Mouse (Mus musculus): ENCODE results near the gene Akr1c14. TPM values are rescaled to one million over a fixed set of nuclear protein-coding genes. Genes with fewer than 3 reads are reported as not detected.

Akr1c14 gene
- total and polyA plus RNA-seq, 3 experiments = not detected

GRCm38 (mm10) chr13:4055450-4055849 is 6.6 kb downstream of the Akr1c14 start:
- dilution Hi-C loops (cut with MboI; ENCODE audit: extremely low pct_ligation_motif_present, extremely low pct_unique_long_range_greater_than_20kb, low sequenced_read_pairs) (no loop called here), in situ Hi-C loops (cut with MboI; ENCODE audit: low pct_ligation_motif_present, low pct_unique_long_range_greater_than_20kb, low sequenced_read_pairs) (no loop called here)
- Histone ChIP-seq H3K9me3 (replicated peaks; ENCODE audit: low read length) (no peaks in the 10 kb centered on the region), H3K4me1 (ENCODE audit: control insufficient read depth in 1 of 2, insufficient read depth in 2 of 2) (no peaks in the 10 kb centered on the region), H3K9ac (ENCODE audit: insufficient read depth, low read depth) (no peak overlapping the region), H3K4me2 (ENCODE audit: insufficient read depth, low read depth, poor library complexity, severe bottlenecking) (no peak overlapping the region), H3K27me3 (replicated peaks) (no peaks in the 10 kb centered on the region), H3K79me2 (replicated peaks; ENCODE audit: control insufficient read depth, extremely low read depth, insufficient read depth, poor library complexity, severe bottlenecking) (no peaks in the 10 kb centered on the region), H3K4me3 (replicated peaks in 1 of 3; ENCODE audit: low read depth in 2 of 3, low read length in 2 of 3, poor library complexity in 1 of 3) (no peak overlapping the region), H3K27ac (ENCODE audit: insufficient read depth, low read depth) (no peak overlapping the region), H3K36me3 (replicated peaks in 1 of 2; ENCODE audit: control insufficient read depth in 1 of 2, insufficient read depth in 1 of 2, low read length in 1 of 2) (no peaks in the 10 kb centered on the region)
- DNase-seq (ENCODE audit: extremely low read depth) = no peak
- no peak for TF ChIP-seq MAZ (IDR thresholded peaks at IDR 0.05; ENCODE audit: low read depth, low read length)
- no peak for TF ChIP-seq SMC3 (IDR thresholded peaks at IDR 0.05; ENCODE audit: low read depth, low read length)
- no peak for TF ChIP-seq MEF2A (IDR thresholded peaks at IDR 0.05; ENCODE audit: borderline replicate concordance, low read depth, low read length)
- no peak for TF ChIP-seq NELFE (IDR thresholded peaks at IDR 0.05; ENCODE audit: low read depth, low read length)
- TF ChIP-seq ETS1 (conservative IDR thresholded peaks at IDR 0.05; ENCODE audit: low read depth, low read length) = no peak
- TF ChIP-seq E2F4 (IDR thresholded peaks at IDR 0.05; ENCODE audit: insufficient replicate concordance, low read depth, low read length) = no peak
- no peak for TF ChIP-seq TBP (conservative IDR thresholded peaks at IDR 0.05; ENCODE audit: low read depth, low read length)
- no peak for TF ChIP-seq UBTF (IDR thresholded peaks at IDR 0.05; ENCODE audit: low read depth, low read length)
- TF ChIP-seq USF2 (conservative IDR thresholded peaks at IDR 0.05; ENCODE audit: low read depth, low read length) = no peak
- no peak for TF ChIP-seq MAFK (IDR thresholded peaks at IDR 0.05; ENCODE audit: insufficient replicate concordance, low read length)
- no peak for TF ChIP-seq HCFC1 (IDR thresholded peaks at IDR 0.05; ENCODE audit: low read depth, low read length)
- TF ChIP-seq USF1 (IDR thresholded peaks at IDR 0.05; ENCODE audit: low read depth, low read length) = no peak
- TF ChIP-seq BHLHE40 (IDR thresholded peaks at IDR 0.05; ENCODE audit: low read depth, low read length) = no peak
- no peak for TF ChIP-seq KAT2A (IDR thresholded peaks at IDR 0.05; ENCODE audit: insufficient replicate concordance, low read length)

DNA sequence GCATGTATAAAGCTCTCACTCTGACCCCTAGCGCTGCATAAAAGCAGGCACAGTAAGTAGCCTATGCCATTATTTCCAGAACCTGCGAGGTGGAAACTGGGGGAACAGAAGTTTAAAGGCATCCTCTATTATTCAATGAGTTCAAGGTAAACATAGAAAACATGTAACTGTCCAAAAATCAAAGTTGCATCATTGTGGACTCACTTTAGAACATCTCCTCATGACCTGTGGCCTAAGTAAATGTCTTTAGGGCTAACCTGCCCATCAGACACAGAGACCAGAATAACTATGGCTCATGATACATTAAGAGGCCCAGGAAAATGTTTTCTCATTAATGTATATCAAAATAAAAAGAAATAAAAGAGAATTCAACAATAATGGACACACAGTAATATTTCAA is 7.4 kb downstream of the Akr1c14 start:
- Histone ChIP-seq H3K4me3 (replicated peaks in 1 of 3; ENCODE audit: low read depth in 2 of 3, low read length in 2 of 3, poor library complexity in 1 of 3) (no peak overlapping the region), H3K27ac (ENCODE audit: insufficient read depth, low read depth) (no peak overlapping the region), H3K27me3 (replicated peaks) (no peaks in the 10 kb centered on the region), H3K4me2 (ENCODE audit: insufficient read depth, low read depth, poor library complexity, severe bottlenecking) (no peak overlapping the region), H3K4me1 (ENCODE audit: control insufficient read depth in 1 of 2, insufficient read depth in 2 of 2) (no peaks in the 10 kb centered on the region), H3K79me2 (replicated peaks; ENCODE audit: control insufficient read depth, extremely low read depth, insufficient read depth, poor library complexity, severe bottlenecking) (no peaks in the 10 kb centered on the region), H3K36me3 (replicated peaks in 1 of 2; ENCODE audit: control insufficient read depth in 1 of 2, insufficient read depth in 1 of 2, low read length in 1 of 2) (no peaks in the 10 kb centered on the region), H3K9ac (ENCODE audit: insufficient read depth, low read depth) (no peak overlapping the region), H3K9me3 (replicated peaks; ENCODE audit: low read length) (no peaks in the 10 kb centered on the region)
- dilution Hi-C loops (cut with MboI; ENCODE audit: extremely low pct_ligation_motif_present, extremely low pct_unique_long_range_greater_than_20kb, low sequenced_read_pairs) = no loop called here
- TF ChIP-seq CHD2 (IDR thresholded peaks at IDR 0.05; ENCODE audit: low read length) = no peak
- no peak for TF ChIP-seq E2F4 (IDR thresholded peaks at IDR 0.05; ENCODE audit: insufficient replicate concordance, low read depth, low read length)
- TF ChIP-seq ELF1 (IDR thresholded peaks at IDR 0.05; ENCODE audit: low read depth, low read length) = no peak
- TF ChIP-seq RCOR1 (conservative IDR thresholded peaks at IDR 0.05; ENCODE audit: low read depth, low read length) = no peak
- TF ChIP-seq HCFC1 (IDR thresholded peaks at IDR 0.05; ENCODE audit: low read depth, low read length) = no peak
- no peak for TF ChIP-seq ZKSCAN1 (IDR thresholded peaks at IDR 0.05; ENCODE audit: borderline replicate concordance, low read depth, low read length)
- no peak for TF ChIP-seq MEF2A (IDR thresholded peaks at IDR 0.05; ENCODE audit: borderline replicate concordance, low read depth, low read length)
- no peak for TF ChIP-seq RAD21 (IDR thresholded peaks at IDR 0.05; ENCODE audit: low read depth, low read length)
- no peak for TF ChIP-seq TBP (conservative IDR thresholded peaks at IDR 0.05; ENCODE audit: low read depth, low read length)
- no peak for TF ChIP-seq POLR2AphosphoS2 (IDR thresholded peaks at IDR 0.05; ENCODE audit: low read depth, low read length)
- no peak for TF ChIP-seq USF1 (IDR thresholded peaks at IDR 0.05; ENCODE audit: low read depth, low read length)
- TF ChIP-seq MAFK (IDR thresholded peaks at IDR 0.05; ENCODE audit: insufficient replicate concordance, low read length) = no peak
- no peak for TF ChIP-seq UBTF (IDR thresholded peaks at IDR 0.05; ENCODE audit: low read depth, low read length)
- TF ChIP-seq NELFE (IDR thresholded peaks at IDR 0.05; ENCODE audit: low read depth, low read length) = no peak
- TF ChIP-seq JUND (conservative IDR thresholded peaks at IDR 0.05; ENCODE audit: low read depth, low read length) = no peak
- no peak for TF ChIP-seq ZC3H11A (IDR thresholded peaks at IDR 0.05; ENCODE audit: low read depth, low read length)
- no peak for TF ChIP-seq SIN3A (IDR thresholded peaks at IDR 0.05; ENCODE audit: low read length)
- in situ Hi-C loops (cut with MboI; ENCODE audit: low pct_ligation_motif_present, low pct_unique_long_range_greater_than_20kb, low sequenced_read_pairs) = no loop called here
- DNase-seq (ENCODE audit: extremely low read depth) = no peak
